Mouse (Mus musculus) G1E (cell line): ENCODE measurements at regions not wholly inside any gene's neighbourhood (a gene's known extent, or its start where the extent isn't known, plus 50 kb on each side); places are given as distances from the start of the nearest gene placed in this dataset.
"Not testable (repeated sequence)": the region's sequence is repeated elsewhere in the genome, so short reads cannot be mapped to it uniquely, and the experiment has no call there.

Experiments
- ATAC-seq: 2 replicates; pipeline ENCODE4 v1.8.0; 2016; ENCODE audit warnings: mild to moderate bottlenecking; ENCODE audit not compliant: insufficient number of reproducible peaks, poor library complexity, low FRiP score, severe bottlenecking; ENCODE audit errors: extremely low read depth
- DNase-seq: peaks from one replicate; pipeline ENCODE4 v3.0.0; 2012; ENCODE audit warnings: low spot score
- H3K27me3 ChIP-seq: 2 replicates; pipeline ENCODE4 v1.6.1; 2012; ENCODE audit warnings: mild to moderate bottlenecking, low read length, inconsistent platforms; ENCODE audit not compliant: insufficient read depth
- H3K36me3 ChIP-seq: replicated peaks from 2 replicates; pipeline ENCODE3; 2012; ENCODE audit warnings: mild to moderate bottlenecking, inconsistent platforms
- H3K4me1 ChIP-seq: 2 replicates; pipeline ENCODE4 v1.6.1; 2012; ENCODE audit warnings: low read depth, low read length, inconsistent platforms, mixed read lengths; ENCODE audit not compliant: insufficient read depth
- H3K4me3 ChIP-seq: 2 replicates; pipeline ENCODE4 v1.5.1; 2012; ENCODE audit warnings: low read depth, mild to moderate bottlenecking, inconsistent platforms, low read length, moderate library complexity, mixed read lengths
- H3K9me3 ChIP-seq: replicated peaks from 2 replicates; pipeline ENCODE4 v1.6.1; 2012; ENCODE audit warnings: inconsistent platforms
- CTCF ChIP-seq: IDR thresholded peaks from 2 replicates; pipeline ENCODE4 v1.5.1; 2012; ENCODE audit warnings: low read depth, low read length, inconsistent platforms, mixed read lengths
- GATA1 ChIP-seq: IDR thresholded peaks from 2 replicates; pipeline ENCODE4 v1.6.1; 2012; ENCODE audit warnings: borderline replicate concordance, low read length, inconsistent platforms, mixed read lengths
- GATA2 ChIP-seq: IDR thresholded peaks from 2 replicates; pipeline ENCODE4 v1.6.1; 2012; ENCODE audit warnings: low read depth, low read length, inconsistent platforms, borderline replicate concordance
- POLR2AphosphoS5 ChIP-seq: IDR thresholded peaks from 2 replicates; pipeline ENCODE4 v1.6.1; 2012; ENCODE audit warnings: low read depth, low read length, inconsistent platforms; ENCODE audit not compliant: insufficient replicate concordance
- TAL1 ChIP-seq: conservative IDR thresholded peaks from 2 replicates; pipeline ENCODE4 v1.6.1; 2012; ENCODE audit warnings: low read depth, low read length, inconsistent platforms, mixed read lengths

DNA sequence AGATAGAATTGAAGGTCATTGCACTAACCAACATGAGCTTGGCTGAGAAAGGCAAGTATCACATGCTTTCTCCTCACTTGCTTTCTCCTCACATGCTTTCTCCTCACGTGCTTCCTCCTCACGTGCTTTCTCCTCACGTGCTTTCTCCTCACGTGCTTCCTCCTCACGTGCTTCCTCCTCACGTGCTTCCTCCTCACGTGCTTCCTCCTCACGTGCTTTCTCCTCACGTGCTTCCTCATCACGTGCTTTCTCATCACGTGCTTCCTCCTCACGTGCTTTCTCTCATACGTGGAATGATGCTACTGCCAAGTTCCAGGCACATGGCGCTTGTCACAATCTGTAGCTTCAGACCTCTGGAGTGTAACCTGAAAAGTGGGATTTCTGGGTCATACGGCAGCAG lies 235.2 kb downstream of the Diras2 start:
- no peak for DNase-seq
- Histone ChIP-seq H3K4me1 (no peaks in the 10 kb centered on the region), H3K4me3 (no peak overlapping the region), H3K9me3 (peaks cover 29% of the 10 kb centered on the region), H3K36me3 (no peaks in the 10 kb centered on the region), H3K27me3 (no peaks in the 10 kb centered on the region)
- no peak for ATAC-seq
- TF ChIP-seq GATA2: no peak
- TF ChIP-seq TAL1: no peak
- TF ChIP-seq POLR2AphosphoS5: no peak
- no peak for TF ChIP-seq CTCF
- TF ChIP-seq GATA1: no peak

- Histone ChIP-seq H3K9me3 (peaks cover 29% of the 10 kb centered on the region), H3K4me1 (no peaks in the 10 kb centered on the region), H3K4me3 (no peak overlapping the region), H3K27me3 (no peaks in the 10 kb centered on the region), H3K36me3 (no peaks in the 10 kb centered on the region)
- no peak for TF ChIP-seq CTCF
- TF ChIP-seq GATA2: no peak
- no peak for TF ChIP-seq GATA1
- TF ChIP-seq POLR2AphosphoS5: no peak
- TF ChIP-seq TAL1: no peak
- ATAC-seq (no peak), DNase-seq (no peak)
These were observed 234.4 kb downstream of the Diras2 start for GRCm38 (mm10) chr13:52296541-52297276.

GRCm38 (mm10) chr13:52297277-52297623 lies 233.8 kb downstream of the Diras2 start:
- DNase-seq (no peak), ATAC-seq (no peak)
- H3K4me1 ChIP-seq: no peaks in the 10 kb centered on the region
- H3K36me3 ChIP-seq: no peaks in the 10 kb centered on the region
- no peak for TF ChIP-seq GATA2
- TF ChIP-seq GATA1: no peak
- no peak for TF ChIP-seq TAL1
- no peak for TF ChIP-seq CTCF
- no peak for TF ChIP-seq POLR2AphosphoS5
- no peaks in the 10 kb centered on the region for H3K27me3 ChIP-seq
- H3K9me3 ChIP-seq: peaks cover 29% of the 10 kb centered on the region
- no peak overlapping the region for H3K4me3 ChIP-seq

DNA sequence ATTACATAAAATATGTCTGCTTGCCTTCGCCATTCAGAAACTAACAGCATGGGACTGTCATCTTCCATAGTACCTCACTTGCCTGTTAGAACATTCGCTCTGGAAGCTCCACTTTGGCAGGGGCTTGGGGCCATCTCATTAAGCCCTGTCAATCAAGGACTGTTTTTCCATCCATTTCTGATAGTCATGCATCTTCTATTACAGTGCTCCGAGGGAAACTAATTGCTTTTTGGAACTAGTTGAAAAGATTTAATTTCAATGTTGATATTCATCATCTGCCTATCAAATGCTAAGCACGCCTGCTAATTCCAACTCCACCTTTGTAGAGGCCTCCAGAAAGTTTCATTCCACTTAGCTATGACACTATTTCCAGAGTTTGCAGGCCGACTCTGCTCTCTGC lies 232.7 kb downstream of the Diras2 start:
- H3K4me3 ChIP-seq: no peak overlapping the region
- peaks cover 38% of the 10 kb centered on the region for H3K9me3 ChIP-seq
- H3K36me3 ChIP-seq: no peaks in the 10 kb centered on the region
- no peaks in the 10 kb centered on the region for H3K27me3 ChIP-seq
- no peak for TF ChIP-seq GATA2
- TF ChIP-seq CTCF: no peak
- no peak for TF ChIP-seq TAL1
- TF ChIP-seq GATA1: no peak
- TF ChIP-seq POLR2AphosphoS5: no peak
- H3K4me1 ChIP-seq: no peaks in the 10 kb centered on the region
- no peak for ATAC-seq
- no peak for DNase-seq

DNA sequence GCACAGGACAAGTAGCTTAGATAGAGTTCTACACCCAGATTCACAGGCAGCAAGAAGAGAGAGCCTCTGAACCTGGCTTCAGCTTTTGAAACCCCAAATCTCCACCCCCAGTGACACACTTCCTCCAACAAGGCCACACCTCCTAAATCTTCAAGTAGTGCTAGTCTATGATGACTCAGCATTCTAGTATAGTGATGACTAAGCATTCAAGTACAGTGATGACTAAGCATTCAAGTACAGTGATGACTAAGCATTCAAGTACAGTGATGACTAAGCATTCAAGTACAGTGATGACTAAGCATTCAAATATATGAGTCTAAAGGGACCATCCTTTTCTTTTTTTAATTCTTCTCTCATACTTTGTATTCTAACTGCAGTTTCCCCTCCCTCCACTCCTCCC lies 225.8 kb downstream of the Diras2 start:
- not testable (repeated sequence) for ATAC-seq, H3K27me3 ChIP-seq, H3K4me1 ChIP-seq, H3K4me3 ChIP-seq, H3K36me3 ChIP-seq, DNase-seq
- peaks cover 45% of the 10 kb centered on the region for H3K9me3 ChIP-seq

- Histone ChIP-seq H3K36me3 (no peaks in the 10 kb centered on the region), H3K27me3 (no peaks in the 10 kb centered on the region), H3K4me3 (no peak overlapping the region), H3K9me3 (peaks cover 45% of the 10 kb centered on the region), H3K4me1 (no peaks in the 10 kb centered on the region)
- no peak for TF ChIP-seq GATA2
- TF ChIP-seq CTCF: no peak
- TF ChIP-seq POLR2AphosphoS5: no peak
- no peak for TF ChIP-seq GATA1
- no peak for TF ChIP-seq TAL1
- ATAC-seq (no peak), DNase-seq (no peak)
These were observed 224.2 kb downstream of the Diras2 start for GRCm38 (mm10) chr13:52306783-52307440.
